Mouse (Mus musculus): ENCODE measurements around the gene Kank1.

- TF ChIP-seq CTCF (IDR thresholded peaks at IDR 0.05; ENCODE audit: borderline replicate concordance, insufficient read depth, low read length) (no peak), POLR2A (IDR thresholded peaks at IDR 0.05; ENCODE audit: low read depth, low read length) (no peak)
Measured at GRCm38 (mm10) chr19:25221964-25222640, 14.7 kb upstream of the Kank1 start.

All from embryonic fibroblast, embryonic 13.5 days (primary cell).